Mouse (Mus musculus) mammary gland, adult 2 months (tissue): ENCODE data around the gene Scaf4. TPM values are rescaled to one million over a fixed set of nuclear protein-coding genes. Genes with fewer than 3 reads are reported as not detected.

Experiments
- polyA plus RNA-seq: library from polyadenylated mRNA; depleted of rRNA; stranded (reverse); fragments of >200 nt; gene quantifications from 2 replicates; pipeline ENCODE4 v1.2.3, GENCODE M21; 2012; ENCODE audit warnings: low replicate concordance; rRNA removed

Gene Scaf4
- 37.0 and 68.9 TPM in 2 replicates for polyA plus RNA-seq

DNA sequence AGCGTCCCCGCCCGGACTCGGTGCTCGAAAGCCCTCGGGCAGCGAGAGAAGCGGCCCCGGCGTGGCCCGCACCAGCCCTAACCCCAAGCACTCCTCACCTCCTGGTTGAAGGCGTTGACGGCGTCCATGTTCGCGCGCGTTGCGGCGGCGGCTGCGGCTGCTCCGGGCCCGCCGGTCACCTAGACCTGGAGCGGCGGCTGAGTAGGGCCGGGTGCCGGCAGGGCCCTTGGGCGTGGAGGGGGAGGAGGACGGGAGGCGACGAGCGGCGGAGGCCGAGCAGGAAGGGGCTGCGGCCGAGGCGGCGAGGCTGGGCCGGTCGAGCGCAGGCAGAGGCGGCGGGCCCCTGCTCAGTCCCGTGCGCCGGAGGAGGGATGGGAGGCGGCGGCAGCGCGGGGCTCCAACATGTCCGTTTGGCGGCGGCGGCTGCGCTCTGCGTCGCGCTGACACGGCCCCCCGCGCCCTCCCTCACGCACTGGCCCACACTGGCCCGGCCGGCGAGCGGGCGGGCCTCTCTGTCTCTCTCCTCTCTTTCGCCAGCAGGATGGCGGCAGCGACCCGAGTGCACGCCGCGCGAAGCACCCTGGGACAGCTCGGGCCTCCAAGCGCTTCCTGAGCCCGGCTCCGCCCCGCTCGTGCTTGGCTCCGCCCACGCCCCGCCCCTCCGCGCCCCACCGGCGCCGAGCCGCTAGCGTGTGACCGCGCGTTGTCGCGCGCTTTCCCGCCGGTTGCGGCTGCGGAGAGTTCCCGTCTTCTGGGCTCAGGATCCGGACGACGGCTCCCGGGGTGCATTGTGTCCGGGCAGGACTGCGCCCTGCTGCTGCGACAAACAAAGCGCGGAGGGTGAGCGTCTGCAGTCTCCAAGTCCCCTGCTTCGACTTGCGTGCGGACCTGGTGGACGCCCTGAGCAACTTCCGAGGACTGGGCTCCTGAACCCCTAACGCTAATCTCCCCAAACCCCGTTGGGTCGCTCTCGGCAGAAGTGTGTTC, at the start of gene Scaf4:
Gene Scaf4, minus strand, starts transcription at position 599 of the 987 bp plus-strand sequence.

DNA sequence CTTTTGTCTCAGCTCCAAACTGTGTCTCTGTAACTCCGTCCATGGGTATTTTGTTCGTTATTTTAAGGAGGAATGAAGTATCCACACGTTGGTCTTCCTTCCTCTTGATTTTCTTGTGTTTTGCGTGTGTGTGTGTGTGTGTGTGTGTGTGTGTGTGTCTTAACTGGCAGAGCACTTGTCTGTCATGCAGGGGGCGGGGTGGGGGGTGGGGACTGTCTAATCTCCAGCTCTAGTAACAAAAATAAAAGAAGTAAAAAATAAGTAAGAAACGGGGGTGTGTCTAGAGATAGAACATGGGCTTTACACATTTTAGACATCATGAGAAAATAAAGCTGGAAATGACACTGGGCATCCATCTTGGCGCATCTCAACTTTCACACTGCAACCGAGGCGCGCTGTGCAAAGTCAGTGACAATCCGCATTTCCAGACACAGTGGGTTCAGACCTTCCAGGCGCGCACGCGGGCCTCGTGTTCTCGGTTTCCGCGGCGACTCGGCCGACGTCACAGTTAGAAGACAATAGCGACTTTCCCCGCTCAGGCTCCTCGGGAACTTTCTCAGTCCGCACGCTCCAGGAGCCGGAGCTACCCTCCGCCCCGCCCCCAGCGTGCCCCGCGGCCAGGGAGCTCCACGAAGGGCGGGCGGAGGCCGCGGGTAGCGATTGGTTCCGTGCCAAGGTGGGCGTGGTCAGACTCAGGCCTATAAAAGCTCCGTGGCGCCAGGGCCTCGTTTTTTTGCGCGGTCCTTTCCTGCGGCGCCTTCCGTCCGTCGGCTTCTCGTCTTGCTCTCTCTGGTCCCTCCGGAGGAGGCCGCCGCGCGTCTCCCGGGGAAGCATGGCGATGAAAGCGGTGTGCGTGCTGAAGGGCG, 64.0 kb downstream of the Scaf4 start, which contains the start of gene Sod1:
Gene Sod1, plus strand, starts transcription at position 729 of the 866 bp plus-strand sequence.

Other genes with a start within 250 kb of the Scaf4 start
- 2.7 and 4.5 TPM in 2 replicates for gene Tiam1, start 140.7 kb downstream of the Scaf4 start, polyA plus RNA-seq
- gene Sod1, start 63.7 kb downstream of the Scaf4 start, polyA plus RNA-seq = 475 and 576 TPM in 2 replicates
- gene Hunk, start 101.5 kb upstream of the Scaf4 start, polyA plus RNA-seq = 0.72 and 0.81 TPM in 2 replicates